Mouse (Mus musculus) MN1 (cell line): Measurements from ENCODE around the gene Dmrtc1b.
"Not testable (repeated sequence)": the region's sequence is repeated elsewhere in the genome, so short reads cannot be mapped to it uniquely, and the experiment has no call there.

Source experiments
- DNase-seq: peaks from one replicate; pipeline ENCODE4 v3.0.0-alpha.2; 2016; ENCODE audit warnings: low spot score

Dmrtc1b gene

GRCm38 (mm10) chrX:102707535-102707934, at the start of gene Dmrtc1b, which contains the start of gene Gm9112:
Gene Dmrtc1b, plus strand, starts transcription at chrX:102707865.
Gene Gm9112, minus strand, starts transcription at chrX:102707635.
- DNase-seq, result not testable (repeated sequence)

- DNase-seq, result no peak
Measured at GRCm38 (mm10) chrX:102660712-102661111, 47.0 kb upstream of the Dmrtc1b start.

DNA sequence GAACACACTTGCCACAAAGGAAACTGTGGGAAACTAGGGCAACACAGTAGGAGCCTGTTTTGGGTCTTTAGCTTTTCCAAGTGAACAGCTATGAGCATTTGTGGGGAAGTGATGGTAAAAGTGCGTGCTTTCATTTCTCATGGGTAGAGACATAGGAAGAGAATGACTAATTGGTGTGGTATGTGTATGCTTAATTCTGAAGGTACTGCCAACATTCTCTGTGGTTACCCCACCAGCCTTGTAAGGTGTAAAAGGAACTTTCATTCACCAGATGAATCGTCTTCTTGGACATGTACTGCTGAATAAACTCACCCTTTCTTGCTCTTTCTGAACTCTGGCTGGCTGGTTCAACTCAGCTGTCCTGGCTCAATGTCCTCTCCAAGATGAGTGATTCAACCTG, 41.0 kb upstream of the Dmrtc1b start:
- DNase-seq, result no peak

DNA sequence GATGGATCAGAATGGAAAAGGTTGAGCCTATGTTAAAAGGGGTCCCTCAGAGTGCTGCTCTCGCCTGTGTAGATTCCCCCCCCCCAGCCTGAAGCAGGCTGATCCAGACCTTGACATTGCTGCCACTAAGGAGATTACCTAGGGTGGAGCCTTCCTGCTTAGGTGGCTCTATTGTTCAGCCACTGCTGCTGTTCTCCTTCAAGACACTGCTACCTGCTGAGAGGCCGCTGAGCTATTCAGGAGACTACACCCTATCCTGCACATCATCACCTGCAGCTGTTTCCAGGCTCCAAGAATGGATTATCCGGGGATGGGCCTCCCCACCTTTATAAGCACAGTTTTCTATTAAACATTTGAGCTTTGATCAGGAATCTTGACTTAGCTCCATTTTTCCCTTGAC, 23.0 kb upstream of the Dmrtc1b start:
- not testable (repeated sequence) for DNase-seq

GRCm38 (mm10) chrX:102686872-102687271, 20.8 kb upstream of the Dmrtc1b start, which contains the start of gene Gm3880:
Gene Gm3880, minus strand, starts transcription at chrX:102686972.
- DNase-seq, result not testable (repeated sequence)

DNA sequence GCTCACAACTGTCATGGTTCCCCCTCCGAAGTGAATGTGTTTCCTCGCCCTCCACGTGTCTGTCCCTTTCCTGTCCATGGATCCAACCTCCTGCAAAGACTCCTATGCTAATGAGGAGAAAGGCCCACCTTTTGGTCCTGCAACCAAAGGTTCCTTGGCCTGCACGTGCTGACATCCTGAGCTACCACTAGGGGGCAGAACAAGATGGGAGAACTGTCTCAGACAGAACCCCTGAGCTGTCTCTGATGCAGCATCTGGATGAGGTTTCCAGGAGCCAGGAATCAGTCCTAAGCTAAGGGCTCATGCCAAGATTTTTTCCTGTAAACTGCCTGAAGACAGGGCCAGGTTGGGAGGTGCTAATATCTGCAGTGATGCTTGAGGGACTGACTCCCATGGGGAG, 18.4 kb upstream of the Dmrtc1b start:
- DNase-seq, result not testable (repeated sequence)

DNA sequence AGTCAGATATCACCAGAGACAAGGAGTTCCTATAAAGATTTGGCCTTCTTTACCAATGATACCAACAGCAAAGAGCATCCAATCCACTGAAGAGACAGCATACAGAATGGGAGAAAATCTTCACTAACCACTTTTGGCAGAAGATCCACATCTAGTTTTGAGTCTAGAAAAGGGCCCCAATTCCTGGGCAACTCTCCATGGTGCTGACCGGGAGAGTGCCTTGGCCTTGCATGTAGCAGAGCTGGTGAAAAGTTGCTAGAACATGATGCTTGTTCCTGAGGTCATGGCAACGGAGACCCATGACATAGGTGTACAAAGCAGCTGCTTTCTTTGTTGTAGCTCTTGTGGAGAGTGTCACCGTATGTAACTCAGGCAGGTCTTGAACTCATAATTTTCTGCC, 7.0 kb upstream of the Dmrtc1b start:
- DNase-seq, result not testable (repeated sequence)

- not testable (repeated sequence) for DNase-seq
Measured at GRCm38 (mm10) chrX:102724226-102724625, 16.6 kb downstream of the Dmrtc1b start.
